Mouse (Mus musculus) embryonic facial prominence, embryonic 10.5 days (tissue): ENCODE results near the gene Rnpc3. TPM values are rescaled to one million over a fixed set of nuclear protein-coding genes. Genes with fewer than 3 reads are reported as not detected.

Experiments
- polyA plus RNA-seq: library from polyadenylated mRNA; unstranded; fragments of >200 nt; fragmentation: Nextera tagmentation; extraction: Ambion mirVana; gene quantifications from 2 replicates; pipeline ENCODE4 v1.2.1, GENCODE M21; 2016

The Rnpc3 gene
- polyA plus RNA-seq, 1 experiment from 2014 or later = 34.6 TPM

Other genes starting within 250 kb of the Rnpc3 start
- not detected in 2 replicates for gene Amy2a1, start 97.7 kb downstream of the Rnpc3 start, polyA plus RNA-seq
- gene Amy1, start 23.4 kb downstream of the Rnpc3 start, polyA plus RNA-seq = 0.27 and 0.48 TPM in 2 replicates